Mouse (Mus musculus) brown adipose tissue, adult 24 weeks (tissue): ENCODE results near the gene Srcin1. TPM values are rescaled to one million over a fixed set of nuclear protein-coding genes. Genes with fewer than 3 reads are reported as not detected.
A peak's percentile ranks its signal among the peaks of the same experiment; 100 is the strongest.

ENCODE experiments used
- H3K27ac ChIP-seq: fragments of 200-500 bp; replicated peaks from 2 replicates; pipeline ENCODE4 v1.5.1; 2012; ENCODE audit warnings: low read depth, mild to moderate bottlenecking, low read length
- H3K4me1 ChIP-seq: fragments of 200-500 bp; 2 replicates; pipeline ENCODE4 v1.6.1; 2012; ENCODE audit warnings: low read length, mixed read lengths; ENCODE audit not compliant: control insufficient read depth, insufficient read depth, insufficient read length
- H3K4me3 ChIP-seq: fragments of 200-500 bp; 2 replicates; pipeline ENCODE4 v1.5.1; 2012; ENCODE audit warnings: low read depth, mild to moderate bottlenecking, low read length, moderate library complexity; ENCODE audit not compliant: insufficient read depth
- polyA plus RNA-seq: library from polyadenylated mRNA; stranded (reverse); fragments of >200 nt; gene quantifications from 2 replicates; pipeline ENCODE4 v1.2.4, GENCODE M21; 2012; ENCODE audit not compliant: missing spikeins, insufficient read depth, insufficient read length

Gene Srcin1
- polyA plus RNA-seq, 1 experiment = 0.32 TPM

DNA sequence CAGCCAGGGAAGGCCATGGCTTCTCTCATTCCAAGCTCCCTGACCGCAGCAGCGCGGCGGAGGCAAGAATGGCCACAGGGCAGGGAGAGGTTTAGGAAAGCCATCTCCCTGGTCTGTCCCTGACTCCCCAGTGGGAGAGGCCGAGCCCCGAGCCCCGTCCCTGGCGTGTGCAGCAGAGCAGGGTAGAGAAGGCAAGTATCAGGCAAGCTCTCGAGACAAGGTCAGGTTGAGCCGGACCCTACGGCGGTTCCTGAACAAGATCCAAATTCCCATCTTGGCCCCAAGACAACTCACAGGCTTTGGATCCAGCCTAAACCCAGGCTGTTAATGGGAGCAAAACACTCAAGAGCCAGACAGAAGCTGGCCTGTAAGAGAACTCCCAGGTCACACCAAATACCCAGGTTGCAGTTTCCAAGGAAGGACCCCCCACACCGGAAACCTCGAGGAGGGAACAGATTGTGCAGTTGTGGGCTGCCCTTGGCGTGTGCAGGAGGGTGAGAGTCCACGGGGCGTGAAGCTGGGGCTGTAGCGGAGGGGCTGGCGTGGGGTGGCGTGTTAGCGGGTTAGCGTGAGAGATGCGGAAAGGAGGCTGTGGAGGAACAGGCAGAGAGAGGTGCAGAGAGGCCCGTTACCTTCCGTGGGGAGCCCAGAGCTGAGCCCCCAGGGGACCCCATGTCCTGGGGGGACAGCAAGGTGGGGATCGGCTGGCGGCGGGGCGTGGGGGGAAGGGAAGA, 54.1 kb downstream of the Srcin1 start:
- Histone ChIP-seq H3K4me3 (no peak overlapping the region), H3K4me1 (no peaks in the 10 kb centered on the region), H3K27ac (no peak overlapping the region)

GRCm38 (mm10) chr11:97520541-97520940, 55.4 kb downstream of the Srcin1 start:
- Histone ChIP-seq H3K27ac (no peak overlapping the region), H3K4me1 (no peaks in the 10 kb centered on the region)

DNA sequence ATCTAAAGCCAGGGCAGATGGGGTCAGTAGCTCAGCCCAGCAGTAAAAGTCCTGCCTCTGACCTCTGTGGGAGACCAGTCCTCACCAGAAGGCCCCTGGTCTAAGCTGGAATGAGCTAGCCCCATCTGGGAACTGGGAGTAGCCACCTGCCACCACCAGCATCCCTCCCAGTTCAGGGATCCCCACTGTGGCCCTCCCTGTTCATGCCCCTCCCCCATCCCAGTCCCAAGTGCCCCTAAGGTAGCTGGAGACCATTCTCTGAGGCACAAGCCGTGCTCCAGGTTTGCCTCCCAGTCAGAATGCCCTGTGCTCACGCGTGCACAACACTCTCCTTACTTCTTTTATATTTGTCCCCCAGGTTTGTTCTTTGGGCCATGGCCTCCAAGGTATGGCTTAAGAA, 62.9 kb downstream of the Srcin1 start:
- H3K4me3 ChIP-seq = no peak overlapping the region
- no peaks in the 10 kb centered on the region for H3K4me1 ChIP-seq
- no peak overlapping the region for H3K27ac ChIP-seq

More at GRCm38 (mm10) chr11:97520541-97520940, 55.4 kb downstream of the Srcin1 start:
- no peak overlapping the region for H3K4me3 ChIP-seq

DNA sequence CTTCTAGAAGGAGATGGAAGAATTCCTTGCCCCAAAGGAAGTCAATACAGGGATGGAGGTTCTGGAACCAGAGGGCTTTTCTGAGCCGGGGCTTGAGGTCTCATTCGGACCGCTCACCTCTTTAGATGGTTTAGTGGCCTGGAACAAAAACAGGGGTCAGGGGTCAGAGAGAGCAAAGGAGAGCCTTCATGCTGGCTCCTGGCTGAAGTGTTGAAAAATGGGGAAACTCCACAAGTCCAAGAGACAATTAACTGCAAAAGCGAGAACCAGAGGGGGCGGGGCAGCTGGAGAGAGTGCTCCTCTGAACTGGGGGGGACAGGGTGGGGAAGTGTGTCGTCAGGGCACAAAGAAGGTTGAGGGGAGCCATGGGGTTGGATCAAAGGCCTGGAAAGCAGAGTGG, 63.5 kb downstream of the Srcin1 start:
- H3K27ac ChIP-seq = no peak overlapping the region
- H3K4me3 ChIP-seq = no peak overlapping the region
- no peaks in the 10 kb centered on the region for H3K4me1 ChIP-seq

- H3K27ac ChIP-seq = 0 out of 2 replicates have a peak overlapping the region, but pooled peaks have one; percentile 14
- peak overlapping the region; percentile 27 for H3K4me3 ChIP-seq
- H3K4me1 ChIP-seq = no peaks in the 10 kb centered on the region
These were observed 64.2 kb downstream of the Srcin1 start for GRCm38 (mm10) chr11:97511661-97512369.

GRCm38 (mm10) chr11:97510966-97511660, 64.9 kb downstream of the Srcin1 start:
- H3K4me3 ChIP-seq = peak overlapping the region; percentile 27
- H3K4me1 ChIP-seq = no peaks in the 10 kb centered on the region
- H3K27ac ChIP-seq = no peak overlapping the region

- H3K4me3 ChIP-seq = no peak overlapping the region
- H3K27ac ChIP-seq = no peak overlapping the region
- no peaks in the 10 kb centered on the region for H3K4me1 ChIP-seq
These were observed 66.1 kb downstream of the Srcin1 start for GRCm38 (mm10) chr11:97509715-97510485.

DNA sequence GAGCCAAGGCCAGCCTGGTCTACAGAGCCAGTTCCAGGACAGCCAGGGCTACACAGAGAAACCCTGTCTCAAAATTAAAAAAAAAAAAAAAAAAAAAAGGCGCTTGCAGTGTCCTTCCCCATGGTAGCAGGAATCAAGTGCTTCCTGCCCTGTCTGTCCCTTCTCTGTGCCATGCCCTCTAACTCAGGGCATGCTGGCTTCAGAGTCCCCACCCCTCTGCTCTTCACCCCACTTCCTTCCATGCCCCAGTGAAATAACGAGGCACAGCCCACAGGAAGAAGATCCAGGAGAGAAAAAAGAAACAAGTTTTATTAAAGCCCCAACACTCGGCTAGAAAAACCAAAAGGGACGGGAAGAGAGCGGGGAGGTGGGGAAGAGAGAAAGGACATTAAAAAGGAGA, 66.9 kb downstream of the Srcin1 start:
- Histone ChIP-seq H3K27ac (no peak overlapping the region), H3K4me3 (no peak overlapping the region), H3K4me1 (no peaks in the 10 kb centered on the region)

DNA sequence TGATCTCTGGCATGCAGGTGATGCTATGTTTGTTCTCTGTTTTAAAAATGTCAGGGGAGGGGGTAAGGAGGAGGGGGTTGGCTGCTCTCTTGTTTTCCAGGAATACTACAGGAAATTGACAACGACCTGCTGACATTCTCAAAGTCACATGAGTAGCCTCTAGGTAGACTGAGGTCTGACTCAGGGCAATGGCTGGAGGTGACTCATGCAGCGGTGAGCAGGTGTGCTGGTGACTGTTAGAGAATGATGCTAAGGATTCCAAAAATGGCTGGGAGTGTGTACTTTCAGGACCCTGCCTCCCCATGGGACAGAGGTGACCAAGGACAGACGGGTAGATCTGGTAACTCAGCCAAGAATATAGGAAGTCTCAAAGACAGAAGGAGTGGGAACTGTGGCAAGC, 67.8 kb downstream of the Srcin1 start:
- H3K4me1 ChIP-seq = no peaks in the 10 kb centered on the region
- H3K27ac ChIP-seq = no peak overlapping the region
- no peak overlapping the region for H3K4me3 ChIP-seq

DNA sequence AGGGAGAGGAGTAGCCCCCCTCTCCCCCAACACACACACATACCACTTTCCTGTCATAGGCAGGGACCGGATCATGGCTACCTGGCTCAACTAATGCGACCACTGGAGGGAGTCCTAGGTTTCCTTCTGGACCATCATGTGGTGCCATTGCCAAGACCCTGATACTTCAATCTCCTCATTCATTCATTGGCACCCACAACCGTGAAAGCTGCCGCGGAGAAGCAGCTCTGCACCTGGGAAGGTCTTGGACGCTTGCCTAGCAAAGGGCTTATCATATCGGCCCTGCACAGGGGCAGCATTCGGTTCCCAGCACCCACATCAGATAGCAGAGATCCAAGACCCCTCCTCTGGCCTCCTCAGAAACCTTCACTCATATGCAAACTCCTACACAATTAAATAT, 69.7 kb downstream of the Srcin1 start:
- Histone ChIP-seq H3K4me1 (no peaks in the 10 kb centered on the region), H3K4me3 (no peak overlapping the region), H3K27ac (no peak overlapping the region)

DNA sequence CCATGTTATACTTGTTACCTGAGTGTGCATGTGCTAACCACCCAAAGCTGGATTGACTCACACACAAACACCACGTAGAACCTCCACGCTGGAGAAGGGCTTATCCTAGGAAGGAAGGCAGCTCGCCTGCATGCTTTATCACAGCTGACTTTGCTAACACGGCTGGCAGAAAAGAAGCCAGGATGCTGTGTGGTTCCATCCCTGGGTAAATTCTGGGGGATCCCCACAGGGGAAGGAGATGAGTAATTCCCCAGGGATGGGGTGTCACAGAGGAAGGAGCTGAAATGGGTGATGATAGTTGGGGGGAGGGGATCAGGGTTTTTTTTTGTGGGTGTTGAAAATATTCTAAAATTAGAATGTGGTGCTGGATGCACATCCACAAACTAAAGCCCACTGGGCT, 70.2 kb downstream of the Srcin1 start:
- H3K27ac ChIP-seq = no peak overlapping the region
- no peaks in the 10 kb centered on the region for H3K4me1 ChIP-seq
- no peak overlapping the region for H3K4me3 ChIP-seq

DNA sequence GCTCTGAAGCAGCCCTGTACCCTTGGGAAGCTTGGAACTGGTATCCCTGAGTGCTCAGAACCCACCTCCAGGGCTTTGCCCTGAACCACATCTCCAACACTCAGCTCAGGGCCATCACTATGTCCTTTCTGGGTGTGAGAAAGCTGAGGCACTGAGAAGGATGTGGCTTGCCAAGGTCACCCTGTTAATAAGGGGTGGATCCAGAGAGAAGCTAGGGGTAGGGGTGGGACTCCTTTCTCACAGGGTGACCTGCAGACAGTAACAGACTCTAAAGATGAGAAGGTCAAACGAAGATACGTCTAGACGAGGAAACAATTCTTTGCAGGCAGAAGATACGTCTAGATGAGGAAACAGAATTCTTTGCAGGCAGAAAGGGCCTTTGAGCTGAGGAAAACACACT, 73.1 kb downstream of the Srcin1 start:
- H3K27ac ChIP-seq = no peak overlapping the region
- H3K4me1 ChIP-seq = no peaks in the 10 kb centered on the region
- H3K4me3 ChIP-seq = no peak overlapping the region

GRCm38 (mm10) chr11:97502383-97502782, 73.6 kb downstream of the Srcin1 start:
- no peak overlapping the region for H3K4me3 ChIP-seq
- H3K4me1 ChIP-seq = no peaks in the 10 kb centered on the region
- no peak overlapping the region for H3K27ac ChIP-seq

DNA sequence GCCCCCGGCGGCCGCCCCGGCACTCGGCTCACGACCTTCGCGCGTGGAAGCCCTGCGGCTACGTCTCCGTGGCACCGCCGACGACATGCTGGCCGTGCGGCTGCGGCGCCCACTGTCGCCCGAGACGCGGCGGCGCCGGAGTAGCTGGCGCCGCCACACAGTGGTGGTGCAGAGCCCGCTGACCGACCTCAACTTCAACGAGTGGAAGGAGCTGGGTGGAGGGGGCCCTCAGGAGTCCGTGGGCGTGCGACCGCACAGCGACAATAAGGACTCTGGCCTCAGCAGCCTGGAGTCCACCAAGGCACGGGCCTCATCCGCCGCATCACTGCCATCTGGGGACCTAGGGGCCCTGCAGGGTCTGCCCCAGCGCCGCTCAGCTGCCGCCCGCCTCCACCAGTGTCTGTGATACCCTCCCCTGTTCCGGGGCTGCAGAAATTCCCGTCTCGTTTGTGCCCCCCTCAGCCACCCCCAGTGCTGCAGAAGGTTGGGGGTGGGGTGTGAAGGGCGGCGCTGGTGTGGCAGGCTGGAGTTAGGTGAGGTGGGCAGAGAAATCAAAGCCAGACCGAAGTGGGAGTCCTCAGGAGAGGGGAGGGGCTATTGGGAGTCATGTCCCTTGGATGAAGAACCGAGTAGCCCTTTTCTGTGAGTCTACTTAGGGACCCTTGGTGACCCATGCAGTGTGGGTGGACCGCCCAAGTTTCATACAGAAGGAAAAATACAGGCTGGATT, 75.1 kb downstream of the Srcin1 start:
- Histone ChIP-seq H3K4me1 (no peaks in the 10 kb centered on the region), H3K4me3 (no peak overlapping the region), H3K27ac (no peak overlapping the region)
